Mouse (Mus musculus): ENCODE measurements around the gene Minos1. TPM values are rescaled to one million over a fixed set of nuclear protein-coding genes. Genes with fewer than 3 reads are reported as not detected.

Gene Minos1
- total and polyA plus RNA-seq, 2 experiments: 29.7 to 45.2 TPM

- no peaks in the 10 kb centered on the region for H3K79me2 ChIP-seq (ENCODE audit: control insufficient read depth, insufficient read depth, low read length)
- 0 out of 2 replicates have a peak, but pooled peaks cover 3% of the 10 kb centered on the region for H3K27me3 ChIP-seq (ENCODE audit: control insufficient read depth, insufficient read depth, low read length)
- TF ChIP-seq POLR2A (IDR thresholded peaks at IDR 0.05; ENCODE audit: extremely low read depth, insufficient read depth, low read length) (no peak), CTCF (IDR thresholded peaks at IDR 0.05; ENCODE audit: low read depth, low read length) (peak; percentile 50)
- no peak overlapping the region for H3K4me3 ChIP-seq (ENCODE audit: insufficient read depth, low read depth, low read length)
- peak; percentile 54 for DNase-seq (ENCODE audit: extremely low read depth, low read depth, low spot score)
- H3K36me3 ChIP-seq (ENCODE audit: control insufficient read depth, insufficient read depth, low read length): no peaks in the 10 kb centered on the region
- H3K4me1 ChIP-seq (ENCODE audit: control insufficient read depth, insufficient read depth, low read length): no peaks in the 10 kb centered on the region
- H3K9ac ChIP-seq (ENCODE audit: low read depth, low read length): no peak overlapping the region
- WGBS: 14% methylated on average over 5 of the region's 5 CpGs
- H3K27ac ChIP-seq (replicated peaks; ENCODE audit: insufficient read depth, low read depth, low read length): no peak overlapping the region
These were observed 44.9 kb downstream of the Minos1 start for GRCm38 (mm10) chr4:139086037-139086436.

GRCm38 (mm10) chr4:139085337-139085736, 45.6 kb downstream of the Minos1 start:
- 64% methylated on average over 11 of the region's 11 CpGs for WGBS
- no peak overlapping the region for H3K4me3 ChIP-seq (ENCODE audit: insufficient read depth, low read depth, low read length)
- H3K36me3 ChIP-seq (ENCODE audit: control insufficient read depth, insufficient read depth, low read length): no peaks in the 10 kb centered on the region
- no peak overlapping the region for H3K9ac ChIP-seq (ENCODE audit: low read depth, low read length)
- TF ChIP-seq CTCF (IDR thresholded peaks at IDR 0.05; ENCODE audit: low read depth, low read length) (no peak), POLR2A (IDR thresholded peaks at IDR 0.05; ENCODE audit: extremely low read depth, insufficient read depth, low read length) (no peak)
- 0 out of 2 replicates have a peak, but pooled peaks cover 3% of the 10 kb centered on the region for H3K27me3 ChIP-seq (ENCODE audit: control insufficient read depth, insufficient read depth, low read length)
- H3K27ac ChIP-seq (replicated peaks; ENCODE audit: insufficient read depth, low read depth, low read length): no peak overlapping the region
- DNase-seq (ENCODE audit: extremely low read depth, low read depth, low spot score): no peak
- no peaks in the 10 kb centered on the region for H3K79me2 ChIP-seq (ENCODE audit: control insufficient read depth, insufficient read depth, low read length)
- H3K4me1 ChIP-seq (ENCODE audit: control insufficient read depth, insufficient read depth, low read length): no peaks in the 10 kb centered on the region

GRCm38 (mm10) chr4:139082790-139083564, 47.9 kb downstream of the Minos1 start:
- Histone ChIP-seq H3K4me3 (ENCODE audit: insufficient read depth, low read depth, low read length) (no peak overlapping the region), H3K4me1 (ENCODE audit: control insufficient read depth, insufficient read depth, low read length) (no peaks in the 10 kb centered on the region), H3K27me3 (ENCODE audit: control insufficient read depth, insufficient read depth, low read length) (0 out of 2 replicates have a peak, but pooled peaks cover 3% of the 10 kb centered on the region), H3K9ac (ENCODE audit: low read depth, low read length) (no peak overlapping the region), H3K27ac (replicated peaks; ENCODE audit: insufficient read depth, low read depth, low read length) (no peak overlapping the region), H3K36me3 (ENCODE audit: control insufficient read depth, insufficient read depth, low read length) (no peaks in the 10 kb centered on the region), H3K79me2 (ENCODE audit: control insufficient read depth, insufficient read depth, low read length) (no peaks in the 10 kb centered on the region)
- no peak for DNase-seq (ENCODE audit: extremely low read depth, low read depth, low spot score)
- WGBS: 55% methylated on average over 12 of the region's 12 CpGs
- TF ChIP-seq POLR2A (IDR thresholded peaks at IDR 0.05; ENCODE audit: extremely low read depth, insufficient read depth, low read length): no peak
- TF ChIP-seq CTCF (IDR thresholded peaks at IDR 0.05; ENCODE audit: low read depth, low read length): no peak

GRCm38 (mm10) chr4:139081270-139081931, 49.5 kb downstream of the Minos1 start:
- H3K36me3 ChIP-seq (ENCODE audit: control insufficient read depth, insufficient read depth, low read length): no peaks in the 10 kb centered on the region
- DNase-seq (ENCODE audit: extremely low read depth, low read depth, low spot score): no peak
- TF ChIP-seq POLR2A (IDR thresholded peaks at IDR 0.05; ENCODE audit: extremely low read depth, insufficient read depth, low read length): no peak
- no peak for TF ChIP-seq CTCF (IDR thresholded peaks at IDR 0.05; ENCODE audit: low read depth, low read length)
- 83% methylated on average over 18 of the region's 18 CpGs for WGBS
- no peak overlapping the region for H3K4me3 ChIP-seq (ENCODE audit: insufficient read depth, low read depth, low read length)
- H3K9ac ChIP-seq (ENCODE audit: low read depth, low read length): no peak overlapping the region
- no peaks in the 10 kb centered on the region for H3K79me2 ChIP-seq (ENCODE audit: control insufficient read depth, insufficient read depth, low read length)
- no peak overlapping the region for H3K27ac ChIP-seq (replicated peaks; ENCODE audit: insufficient read depth, low read depth, low read length)
- H3K27me3 ChIP-seq (ENCODE audit: control insufficient read depth, insufficient read depth, low read length): 0 out of 2 replicates have a peak, but pooled peaks cover 3% of the 10 kb centered on the region
- H3K4me1 ChIP-seq (ENCODE audit: control insufficient read depth, insufficient read depth, low read length): no peaks in the 10 kb centered on the region

GRCm38 (mm10) chr4:139080259-139080658, 50.7 kb downstream of the Minos1 start:
- DNase-seq (ENCODE audit: extremely low read depth, low read depth, low spot score): no peak
- Histone ChIP-seq H3K27me3 (ENCODE audit: control insufficient read depth, insufficient read depth, low read length) (peaks cover 8% of the 10 kb centered on the region; the same call in 1 of the 2 replicates), H3K9ac (ENCODE audit: low read depth, low read length) (no peak overlapping the region), H3K4me3 (ENCODE audit: insufficient read depth, low read depth, low read length) (no peak overlapping the region), H3K27ac (replicated peaks; ENCODE audit: insufficient read depth, low read depth, low read length) (no peak overlapping the region), H3K36me3 (ENCODE audit: control insufficient read depth, insufficient read depth, low read length) (no peaks in the 10 kb centered on the region), H3K79me2 (ENCODE audit: control insufficient read depth, insufficient read depth, low read length) (no peaks in the 10 kb centered on the region), H3K4me1 (ENCODE audit: control insufficient read depth, insufficient read depth, low read length) (no peaks in the 10 kb centered on the region)
- 96% methylated on average over 7 of the region's 7 CpGs for WGBS
- TF ChIP-seq POLR2A (IDR thresholded peaks at IDR 0.05; ENCODE audit: extremely low read depth, insufficient read depth, low read length) (no peak), CTCF (IDR thresholded peaks at IDR 0.05; ENCODE audit: low read depth, low read length) (no peak)

Data from liver, adult 2 months (tissue).